In the genomic region with DNA sequence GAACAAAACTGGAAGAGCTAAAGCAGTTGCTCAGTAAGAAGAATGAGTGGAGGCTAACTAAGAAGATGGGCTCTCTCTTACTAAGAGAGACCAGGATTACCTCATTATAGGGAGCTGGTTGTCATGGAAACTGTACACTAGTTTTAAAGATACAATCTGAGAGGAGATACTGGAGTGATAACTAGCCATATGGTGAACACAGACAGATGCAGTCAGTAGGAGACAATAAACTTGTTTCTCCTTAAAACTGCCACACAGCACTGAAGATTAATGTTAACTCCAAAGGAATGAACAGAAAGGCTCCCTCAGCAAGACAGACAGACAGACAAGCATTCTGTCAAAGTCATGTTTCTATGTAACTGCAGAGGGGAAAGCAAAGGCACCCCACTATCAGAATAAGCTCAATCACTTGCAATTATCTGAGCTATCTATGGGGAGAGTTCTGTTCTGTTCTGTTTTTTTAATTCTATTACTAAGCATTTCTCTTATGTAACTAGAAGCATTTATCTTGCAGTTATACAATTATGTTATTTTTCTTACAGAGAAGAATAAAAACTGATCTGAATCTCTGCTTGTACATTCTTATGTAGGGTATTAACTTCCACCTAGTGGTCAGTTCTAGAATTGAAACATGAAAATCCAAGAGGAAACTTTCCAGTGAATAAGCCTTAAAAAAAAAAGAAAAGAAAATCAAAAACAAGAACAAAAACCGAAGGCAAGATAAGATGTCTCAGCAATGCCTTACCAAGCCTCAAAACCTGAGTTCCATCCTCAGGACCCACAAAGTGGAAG, we compare ENCODE assay signal across 11 mouse cellular contexts. TPM values are rescaled to one million over a fixed set of nuclear protein-coding genes. Genes with fewer than 3 reads are reported as not detected.
DNase-seq lines count a peak whose midpoint lies in the region; ATAC-seq and TF ChIP-seq lines count a peak whose summit lies in the region.
"Had no signal": no experiment of that assay in that cellular context is flagged by ENCODE, and none has a peak within 500 bp of the region (broad histone marks: within the 10 kb centered on the region; RNA-seq: fewer than 3 reads in every experiment).

No protein-coding gene starts in this region.

- H3K4me2 ChIP-seq in forebrain, postnatal 0 days (ENCODE audit: low read depth), result no peak overlapping the region
- H3K4me2 ChIP-seq in forebrain, embryonic 13.5 days, result no peak overlapping the region
- H3K4me2 ChIP-seq: limb, embryonic 13.5 days had no signal

- peak; percentile 44 for TF ChIP-seq CTCF in forebrain, postnatal 0 days (IDR thresholded peaks at IDR 0.05; ENCODE audit: low read depth)
- TF ChIP-seq CTCF in left cerebral cortex, adult 2 months (IDR thresholded peaks at IDR 0.05), result peak; percentile 61
- peak; percentile 21; the same call in 1 of the 2 replicates for TF ChIP-seq CTCF in E14TG2a.4 (conservative IDR thresholded peaks at IDR 0.05; ENCODE audit: low read length)

- no peaks in the 10 kb centered on the region for H3K4me1 ChIP-seq in forebrain, postnatal 0 days (ENCODE audit: insufficient read depth)
- no peaks in the 10 kb centered on the region for H3K4me1 ChIP-seq in forebrain, embryonic 13.5 days
- H3K4me1 ChIP-seq in E14TG2a.4 (replicated peaks; ENCODE audit: low read depth, low read length), result no peaks in the 10 kb centered on the region
- H3K4me1 ChIP-seq: limb, embryonic 13.5 days had no signal

- no peaks in the 10 kb centered on the region for H3K27me3 ChIP-seq in forebrain, postnatal 0 days (ENCODE audit: insufficient read depth, low read length)
- H3K27me3 ChIP-seq in forebrain, embryonic 13.5 days, result no peaks in the 10 kb centered on the region
- H3K27me3 ChIP-seq in E14TG2a.4 (ENCODE audit: insufficient read depth, low read length), result no peaks in the 10 kb centered on the region
- H3K27me3 ChIP-seq: limb, embryonic 13.5 days had no signal

- peak; percentile 17 for DNase-seq in forebrain, postnatal 0 days
- no peak for DNase-seq in left cerebral cortex, adult 2 months (ENCODE audit: extremely low spot score in 1 of 2, low spot score in 2 of 2)
- no peak for DNase-seq in left cerebral cortex, postnatal 36 days (ENCODE audit: low spot score in 2 of 2)
- DNase-seq in fibroblast of lung, adult 2 months (ENCODE audit: low read depth), result peak; percentile 38
- no peak for DNase-seq in urinary bladder, adult 2 months (ENCODE audit: low spot score)
- no peak for DNase-seq in gastrocnemius, postnatal 14 days
- DNase-seq: thymus, postnatal 14 days had no signal

- intact Hi-C loops in left cerebral cortex, adult 2 months (cut with DNase I), result loop anchor here (5.0 to 10.0 kb wide), 3 partner anchors 97 to 415 kb away; partner anchors contain the start of gene Btf3
- intact Hi-C loops in left cerebral cortex, postnatal 36 days (cut with DNase I), result loop anchor here (5.0 to 10.0 kb wide), 2 partner anchors 88 to 135 kb away; partner anchors contain the start of gene Fcho2
- intact Hi-C loops in gastrocnemius, postnatal 14 days (cut with DNase I; ENCODE audit: low total_unique reads), result no loop called here

- no peak overlapping the region for H3K4me3 ChIP-seq in forebrain, postnatal 0 days (ENCODE audit: low read depth, low read length)
- H3K4me3 ChIP-seq in forebrain, embryonic 13.5 days, result no peak overlapping the region
- no peak overlapping the region for H3K4me3 ChIP-seq in left cerebral cortex, adult 2 months
- H3K4me3 ChIP-seq in E14TG2a.4 (replicated peaks; ENCODE audit: low read length), result no peak overlapping the region
- H3K4me3 ChIP-seq: limb, embryonic 13.5 days had no signal

- peak; percentile 63; the same call in 1 of the 2 replicates for ATAC-seq in forebrain, postnatal 0 days
- ATAC-seq in forebrain, embryonic 13.5 days, result no peak
- ATAC-seq: activated CD4-positive, CD25-positive, alpha-beta regulatory T cell, adult 4 months had no signal

- no peak overlapping the region for H3K27ac ChIP-seq in forebrain, postnatal 0 days (ENCODE audit: low read depth, low read length)
- H3K27ac ChIP-seq in forebrain, embryonic 13.5 days, result no peak overlapping the region
- peak overlapping the region; percentile 85 for H3K27ac ChIP-seq in left cerebral cortex, adult 2 months
- H3K27ac ChIP-seq: limb, embryonic 13.5 days had no signal

- peaks cover 50% of the 10 kb centered on the region for H3K36me3 ChIP-seq in forebrain, postnatal 0 days (ENCODE audit: insufficient read depth)
- H3K36me3 ChIP-seq in forebrain, embryonic 13.5 days (ENCODE audit: poor library complexity, severe bottlenecking), result peaks cover 57% of the 10 kb centered on the region
- H3K36me3 ChIP-seq in E14TG2a.4 (ENCODE audit: insufficient read depth, low read length), result peaks cover 84% of the 10 kb centered on the region

- no peak overlapping the region for H3K9ac ChIP-seq in forebrain, postnatal 0 days
- H3K9ac ChIP-seq in forebrain, embryonic 13.5 days, result no peak overlapping the region
- H3K9ac ChIP-seq: limb, embryonic 13.5 days had no signal

- WGBS in forebrain, postnatal 0 days, result 65% methylated on average over 1 of the region's 1 CpGs
- WGBS in forebrain, embryonic 13.5 days, result 67% methylated on average over 1 of the region's 1 CpGs

- no peaks in the 10 kb centered on the region for H3K9me3 ChIP-seq in forebrain, postnatal 0 days (ENCODE audit: low read length)
- no peaks in the 10 kb centered on the region for H3K9me3 ChIP-seq in forebrain, embryonic 13.5 days (replicated peaks)
- H3K9me3 ChIP-seq in E14TG2a.4 (ENCODE audit: low read length), result no peaks in the 10 kb centered on the region
- H3K9me3 ChIP-seq: limb, embryonic 13.5 days had no signal

RNA-seq across cellular contexts. Expression of gene Tmem171, which starts 34.8 kb away (rescaled TPM):
- total RNA-seq in forebrain, postnatal 0 days (2014; rRNA removed), result not detected in 2 replicates
- polyA plus RNA-seq in forebrain, postnatal 0 days (2015; fragmentation: Nextera tagmentation; extraction: Ambion mirVana), result 0.28 TPM in 1 of 2 replicates, not detected in the other
- polyA plus RNA-seq in forebrain, embryonic 13.5 days (2015; fragmentation: Nextera tagmentation; extraction: Ambion mirVana), result not detected in 2 replicates
- under 1 TPM in 1 of 2 experiments, not detected in 1; 0.30 TPM for total RNA-seq in left cerebral cortex, adult 2 months (2021)
- total RNA-seq in left cerebral cortex, postnatal 36 days (2021), result not detected
- 0.10 and 0.14 TPM in 2 replicates for polyA plus RNA-seq in urinary bladder, adult 2 months (2012; rRNA removed)
- total RNA-seq in gastrocnemius, postnatal 14 days (2021), result under 1 TPM; 0.41 to 0.58 TPM

Comparison
In these comparisons a context has a peak if more than half of its experiments do, and no peak if none do; other contexts are left out.
1. DNase-seq: peak in forebrain, postnatal 0 days (single experiment) and fibroblast of lung, adult 2 months (single experiment); none in left cerebral cortex, adult 2 months (0 of 2), left cerebral cortex, postnatal 36 days (0 of 2), urinary bladder, adult 2 months (single experiment) and gastrocnemius, postnatal 14 days (single experiment).
2. Peak in every context shown above with its lines, with median percentiles within 50 percentile points of each other: CTCF ChIP-seq.